Mouse (Mus musculus): Measurements from ENCODE around the gene Pkd1l1. TPM values are rescaled to one million over a fixed set of nuclear protein-coding genes. Genes with fewer than 3 reads are reported as not detected.
A peak's percentile ranks its signal among the peaks of the same experiment; 100 is the strongest.

The Pkd1l1 gene
- polyA plus RNA-seq, 1 experiment = not detected

DNA sequence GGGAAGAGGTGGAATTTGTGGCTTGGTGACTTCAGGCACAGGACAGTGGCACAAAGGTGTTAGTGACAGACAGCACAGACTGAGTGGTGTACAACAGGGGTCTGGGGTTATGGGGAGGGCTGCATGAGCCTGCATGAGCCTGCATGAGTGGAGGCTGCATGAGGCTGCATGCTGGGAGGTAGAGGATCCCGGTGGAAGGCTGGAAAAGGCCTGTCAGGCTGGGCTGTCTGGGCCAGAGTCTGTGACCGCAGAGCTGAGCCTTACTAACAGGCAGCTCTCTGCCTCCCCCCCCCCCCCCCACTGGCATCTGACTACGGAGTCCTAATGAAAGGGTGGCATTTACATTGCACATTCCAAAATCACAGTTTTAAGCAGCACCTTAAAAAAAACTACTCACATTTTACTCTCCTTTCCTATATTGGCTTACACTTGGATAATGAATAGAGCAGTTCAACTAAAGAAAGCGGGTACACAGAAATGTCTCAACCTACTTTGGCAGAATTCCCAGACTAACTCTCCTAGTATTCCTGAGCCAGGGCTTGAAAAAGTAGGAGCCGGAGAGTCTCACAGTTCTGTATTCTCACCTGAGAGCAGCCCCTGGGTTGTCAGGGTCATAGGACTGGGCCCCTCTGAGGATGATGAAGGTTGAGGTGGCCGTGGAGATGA, 23.2 kb downstream of the Pkd1l1 start:
- no peak overlapping the region for H3K4me2 ChIP-seq (ENCODE audit: low read depth)
- no peaks in the 10 kb centered on the region for H3K27me3 ChIP-seq (ENCODE audit: control insufficient read depth, insufficient read depth, insufficient read length)
- no peaks in the 10 kb centered on the region for H3K79me2 ChIP-seq (ENCODE audit: control insufficient read depth, insufficient read depth)
- no peak for TF ChIP-seq MYOD1 (IDR thresholded peaks at IDR 0.05; ENCODE audit: control insufficient read depth in 1 of 3, insufficient read length in 2 of 3, low read depth in 2 of 3)
- H3K36me3 ChIP-seq (ENCODE audit: control insufficient read depth, insufficient read depth) = no peaks in the 10 kb centered on the region
- H3K4me3 ChIP-seq = no peak overlapping the region
- H3ac ChIP-seq (ENCODE audit: control insufficient read depth, insufficient read length) = no peak overlapping the region

DNA sequence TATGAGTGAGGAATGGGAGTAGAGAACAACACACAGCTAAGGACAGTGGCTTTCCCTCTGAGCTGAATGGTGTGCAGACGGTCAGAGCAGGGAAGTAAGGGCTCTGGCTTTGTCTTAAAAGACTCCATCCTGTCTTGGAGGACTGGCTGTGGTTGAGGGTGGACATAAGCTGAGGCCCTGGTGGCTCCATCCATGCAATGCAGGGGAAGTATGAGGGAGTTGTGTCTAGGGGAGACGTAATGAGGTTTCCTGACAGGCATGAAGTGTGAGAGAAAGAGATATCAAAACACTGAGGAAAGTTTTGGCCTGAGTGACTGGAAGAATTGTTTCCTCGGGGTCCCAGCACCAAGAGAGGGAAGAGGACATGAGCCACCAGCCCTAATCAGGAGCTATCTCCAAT, 24.2 kb downstream of the Pkd1l1 start:
- Histone ChIP-seq H3K27me3 (ENCODE audit: control insufficient read depth, insufficient read depth, insufficient read length) (no peaks in the 10 kb centered on the region), H3K4me3 (no peak overlapping the region), H3ac (ENCODE audit: control insufficient read depth, insufficient read length) (no peak overlapping the region), H3K36me3 (ENCODE audit: control insufficient read depth, insufficient read depth) (no peaks in the 10 kb centered on the region), H3K79me2 (ENCODE audit: control insufficient read depth, insufficient read depth) (no peaks in the 10 kb centered on the region), H3K4me2 (ENCODE audit: low read depth) (no peak overlapping the region)
- TF ChIP-seq POLR2AphosphoS2 (IDR thresholded peaks at IDR 0.05; ENCODE audit: insufficient read length, low read depth) = no peak
- TF ChIP-seq MAX (IDR thresholded peaks at IDR 0.05; ENCODE audit: low read depth) = no peak
- TF ChIP-seq MYOD1 (IDR thresholded peaks at IDR 0.05; ENCODE audit: control insufficient read depth in 1 of 3, insufficient read length in 2 of 3, low read depth in 2 of 3) = no peak
- TF ChIP-seq CEBPB (IDR thresholded peaks at IDR 0.05; ENCODE audit: insufficient read depth, poor library complexity, severe bottlenecking) = no peak
- TF ChIP-seq E2F4 (IDR thresholded peaks at IDR 0.05; ENCODE audit: insufficient read depth) = no peak
- TF ChIP-seq MYOG (IDR thresholded peaks at IDR 0.05; ENCODE audit: control insufficient read depth in 1 of 3, insufficient read depth in 1 of 3, insufficient read length in 2 of 3, low read depth in 2 of 3) = no peak
- no peak for TF ChIP-seq TCF3 (IDR thresholded peaks at IDR 0.05; ENCODE audit: insufficient read length, low read depth)
- TF ChIP-seq REST (IDR thresholded peaks at IDR 0.05; ENCODE audit: insufficient read depth, insufficient read length) = no peak
- TF ChIP-seq SRF (IDR thresholded peaks at IDR 0.05; ENCODE audit: control insufficient read depth, insufficient read length, low read depth) = no peak
- TF ChIP-seq USF1 (IDR thresholded peaks at IDR 0.05; ENCODE audit: low read depth) = no peak
- TF ChIP-seq TCF12 (IDR thresholded peaks at IDR 0.05; ENCODE audit: insufficient read depth, poor library complexity, severe bottlenecking) = no peak
- TF ChIP-seq POLR2A (IDR thresholded peaks at IDR 0.05; ENCODE audit: insufficient read length, low read depth) = no peak

DNA sequence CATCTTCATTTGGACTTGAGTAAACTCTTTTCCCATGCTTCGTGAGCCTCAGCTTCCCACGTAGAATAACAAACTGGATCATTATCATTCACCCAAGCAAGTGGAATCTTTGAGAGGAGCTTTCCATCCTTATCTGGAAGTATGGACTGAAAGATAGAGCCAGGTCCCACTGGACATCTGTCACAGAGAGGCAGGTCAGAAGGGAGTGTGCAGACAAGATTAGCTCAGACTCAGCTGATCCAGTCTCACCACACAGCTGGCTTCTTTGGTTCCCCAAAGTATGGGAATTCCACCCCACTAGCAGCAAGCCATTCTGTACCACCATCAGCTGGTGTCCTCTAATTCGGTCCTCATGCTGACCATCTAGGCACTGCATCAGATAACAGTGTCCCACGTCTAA, 29.0 kb downstream of the Pkd1l1 start:
- Histone ChIP-seq H3K4me2 (ENCODE audit: low read depth) (no peak overlapping the region), H3K36me3 (ENCODE audit: control insufficient read depth, insufficient read depth) (no peaks in the 10 kb centered on the region), H3K27me3 (ENCODE audit: control insufficient read depth, insufficient read depth, insufficient read length) (no peaks in the 10 kb centered on the region), H3K79me2 (ENCODE audit: control insufficient read depth, insufficient read depth) (no peaks in the 10 kb centered on the region), H3ac (ENCODE audit: control insufficient read depth, insufficient read length) (no peak overlapping the region), H3K4me3 (no peak overlapping the region)
- TF ChIP-seq E2F4 (IDR thresholded peaks at IDR 0.05; ENCODE audit: insufficient read depth) (no peak), MYOD1 (IDR thresholded peaks at IDR 0.05; ENCODE audit: control insufficient read depth in 1 of 3, insufficient read length in 2 of 3, low read depth in 2 of 3) (peak in 1 of 3 experiments; percentile 3), MYOG (IDR thresholded peaks at IDR 0.05; ENCODE audit: control insufficient read depth in 1 of 3, insufficient read depth in 1 of 3, insufficient read length in 2 of 3, low read depth in 2 of 3) (peak in 1 of 3 experiments; percentile 17)

DNA sequence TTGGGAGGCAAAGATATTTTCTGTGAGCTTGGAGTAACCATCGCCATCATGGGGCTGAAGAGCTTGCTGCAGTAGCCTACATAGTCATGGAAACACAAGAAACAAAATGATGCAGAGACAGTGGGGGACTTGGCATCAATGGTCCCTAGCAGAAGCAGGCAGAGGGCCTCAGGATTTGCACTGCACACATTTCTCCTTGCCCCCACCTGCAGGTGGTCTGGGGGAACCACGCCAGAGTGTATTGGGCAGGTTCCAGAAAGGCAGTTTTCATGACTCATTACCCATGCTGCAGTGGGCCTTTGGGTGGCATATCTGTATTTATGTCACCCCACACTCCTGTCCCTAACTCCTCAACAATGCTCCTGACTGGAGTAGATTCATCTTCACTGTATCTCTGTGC, 30.6 kb downstream of the Pkd1l1 start:
- Histone ChIP-seq H3K79me2 (ENCODE audit: control insufficient read depth, insufficient read depth) (no peaks in the 10 kb centered on the region), H3K36me3 (ENCODE audit: control insufficient read depth, insufficient read depth) (no peaks in the 10 kb centered on the region), H3ac (ENCODE audit: control insufficient read depth, insufficient read length) (no peak overlapping the region), H3K27me3 (ENCODE audit: control insufficient read depth, insufficient read depth, insufficient read length) (no peaks in the 10 kb centered on the region), H3K4me2 (ENCODE audit: low read depth) (no peak overlapping the region), H3K4me3 (no peak overlapping the region)
- TF ChIP-seq MYOD1 (IDR thresholded peaks at IDR 0.05; ENCODE audit: control insufficient read depth in 1 of 3, insufficient read length in 2 of 3, low read depth in 2 of 3) = no peak
- TF ChIP-seq CEBPB (IDR thresholded peaks at IDR 0.05; ENCODE audit: insufficient read depth, poor library complexity, severe bottlenecking) = no peak
- TF ChIP-seq MYOG (IDR thresholded peaks at IDR 0.05; ENCODE audit: control insufficient read depth in 1 of 3, insufficient read depth in 1 of 3, insufficient read length in 2 of 3, low read depth in 2 of 3) = no peak
- TF ChIP-seq TCF12 (IDR thresholded peaks at IDR 0.05; ENCODE audit: insufficient read depth, poor library complexity, severe bottlenecking) = no peak
- no peak for TF ChIP-seq E2F4 (IDR thresholded peaks at IDR 0.05; ENCODE audit: insufficient read depth)
- no peak for TF ChIP-seq POLR2AphosphoS2 (IDR thresholded peaks at IDR 0.05; ENCODE audit: insufficient read length, low read depth)
- TF ChIP-seq TCF3 (IDR thresholded peaks at IDR 0.05; ENCODE audit: insufficient read length, low read depth) = no peak
- no peak for TF ChIP-seq POLR2A (IDR thresholded peaks at IDR 0.05; ENCODE audit: insufficient read length, low read depth)
- no peak for TF ChIP-seq USF1 (IDR thresholded peaks at IDR 0.05; ENCODE audit: low read depth)
- no peak for TF ChIP-seq MAX (IDR thresholded peaks at IDR 0.05; ENCODE audit: low read depth)
- TF ChIP-seq REST (IDR thresholded peaks at IDR 0.05; ENCODE audit: insufficient read depth, insufficient read length) = no peak
- no peak for TF ChIP-seq SRF (IDR thresholded peaks at IDR 0.05; ENCODE audit: control insufficient read depth, insufficient read length, low read depth)

DNA sequence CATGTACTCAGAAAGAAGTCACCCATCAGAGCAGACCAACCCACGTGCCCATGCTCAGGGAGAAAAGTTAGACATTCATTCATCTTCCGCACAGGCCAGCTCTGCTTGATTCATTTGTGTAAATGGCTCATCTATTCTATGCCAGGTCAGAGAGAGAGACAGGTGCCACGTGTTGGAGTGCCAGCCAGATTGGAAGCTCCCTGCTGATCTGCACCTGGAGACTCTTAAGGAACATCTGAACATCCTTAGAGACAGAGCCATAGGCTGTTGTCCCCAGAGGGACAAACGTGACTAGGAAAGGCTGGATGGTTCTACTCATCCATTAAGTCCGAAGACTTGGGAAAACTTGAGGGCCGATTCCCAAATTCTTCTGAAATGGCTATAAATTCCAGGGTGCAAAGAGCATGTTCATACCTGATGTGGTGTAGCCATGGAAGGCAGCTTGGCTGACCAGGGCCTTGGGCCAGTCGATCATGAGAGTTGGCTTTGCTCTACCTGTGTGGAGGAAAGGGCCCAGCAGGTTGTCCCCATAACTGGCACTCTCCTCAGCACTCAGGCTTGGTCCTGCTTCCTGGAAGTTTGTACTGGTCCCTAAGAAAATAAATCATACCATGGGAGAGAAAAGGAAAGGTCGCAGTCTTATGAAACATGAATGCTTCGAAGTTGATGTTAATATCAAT, 36.5 kb downstream of the Pkd1l1 start:
- no peaks in the 10 kb centered on the region for H3K79me2 ChIP-seq (ENCODE audit: control insufficient read depth, insufficient read depth)
- H3K27me3 ChIP-seq (ENCODE audit: control insufficient read depth, insufficient read depth, insufficient read length) = no peaks in the 10 kb centered on the region
- H3ac ChIP-seq (ENCODE audit: control insufficient read depth, insufficient read length) = no peak overlapping the region
- TF ChIP-seq MYOG (IDR thresholded peaks at IDR 0.05; ENCODE audit: control insufficient read depth in 1 of 3, insufficient read depth in 1 of 3, insufficient read length in 2 of 3, low read depth in 2 of 3) (no peak), TCF3 (IDR thresholded peaks at IDR 0.05; ENCODE audit: insufficient read length, low read depth) (no peak), REST (IDR thresholded peaks at IDR 0.05; ENCODE audit: insufficient read depth, insufficient read length) (no peak), POLR2A (IDR thresholded peaks at IDR 0.05; ENCODE audit: insufficient read length, low read depth) (no peak), MYOD1 (IDR thresholded peaks at IDR 0.05; ENCODE audit: control insufficient read depth in 1 of 3, insufficient read length in 2 of 3, low read depth in 2 of 3) (no peak), MAX (IDR thresholded peaks at IDR 0.05; ENCODE audit: low read depth) (no peak), TCF12 (IDR thresholded peaks at IDR 0.05; ENCODE audit: insufficient read depth, poor library complexity, severe bottlenecking) (no peak), POLR2AphosphoS2 (IDR thresholded peaks at IDR 0.05; ENCODE audit: insufficient read length, low read depth) (no peak), USF1 (IDR thresholded peaks at IDR 0.05; ENCODE audit: low read depth) (no peak), SRF (IDR thresholded peaks at IDR 0.05; ENCODE audit: control insufficient read depth, insufficient read length, low read depth) (no peak), CEBPB (IDR thresholded peaks at IDR 0.05; ENCODE audit: insufficient read depth, poor library complexity, severe bottlenecking) (no peak), E2F4 (IDR thresholded peaks at IDR 0.05; ENCODE audit: insufficient read depth) (no peak)
- no peak overlapping the region for H3K4me3 ChIP-seq
- no peak overlapping the region for H3K4me2 ChIP-seq (ENCODE audit: low read depth)
- H3K36me3 ChIP-seq (ENCODE audit: control insufficient read depth, insufficient read depth) = no peaks in the 10 kb centered on the region

Data from myocyte (in vitro differentiated cells).